Mouse (Mus musculus): ENCODE results near the gene Rptor.

Gene Rptor

GRCm38 (mm10) chr11:119784672-119785341, 182.1 kb downstream of the Rptor start:
- no peak for DNase-seq (ENCODE audit: low read depth, low spot score)

- DNase-seq (ENCODE audit: low read depth, low spot score): no peak
Measured at GRCm38 (mm10) chr11:119785661-119786384, 183.1 kb downstream of the Rptor start.

- no peak for DNase-seq (ENCODE audit: low read depth, low spot score)
Measured at GRCm38 (mm10) chr11:119786385-119786880, 183.7 kb downstream of the Rptor start.

- no peak for DNase-seq (ENCODE audit: low read depth, low spot score)
Measured at GRCm38 (mm10) chr11:119788488-119788887, 185.8 kb downstream of the Rptor start.

- DNase-seq (ENCODE audit: low read depth, low spot score): no peak
Measured at GRCm38 (mm10) chr11:119788919-119789713, 186.4 kb downstream of the Rptor start.

- DNase-seq (ENCODE audit: low read depth, low spot score): no peak
Measured at GRCm38 (mm10) chr11:119791923-119792564, 189.3 kb downstream of the Rptor start.

GRCm38 (mm10) chr11:119793378-119793777, 190.7 kb downstream of the Rptor start:
- no peak for DNase-seq (ENCODE audit: low read depth, low spot score)

- DNase-seq (ENCODE audit: low read depth, low spot score): no peak
Measured at GRCm38 (mm10) chr11:119794020-119794419, 191.3 kb downstream of the Rptor start.

GRCm38 (mm10) chr11:119794671-119795070, 192.0 kb downstream of the Rptor start:
- no peak for DNase-seq (ENCODE audit: low read depth, low spot score)

GRCm38 (mm10) chr11:119796406-119796805, 193.7 kb downstream of the Rptor start:
- no peak for DNase-seq (ENCODE audit: low read depth, low spot score)

- no peak for DNase-seq (ENCODE audit: low read depth, low spot score)
Measured at GRCm38 (mm10) chr11:119796846-119797245, 194.1 kb downstream of the Rptor start.

- no peak for DNase-seq (ENCODE audit: low read depth, low spot score)
Measured at GRCm38 (mm10) chr11:119799536-119799935, 196.8 kb downstream of the Rptor start.

GRCm38 (mm10) chr11:119801855-119802254, 199.2 kb downstream of the Rptor start:
- no peak for DNase-seq (ENCODE audit: low read depth, low spot score)

- no peak for DNase-seq (ENCODE audit: low read depth, low spot score)
Measured at GRCm38 (mm10) chr11:119802947-119803346, 200.2 kb downstream of the Rptor start.

- no peak for DNase-seq (ENCODE audit: low read depth, low spot score)
Measured at GRCm38 (mm10) chr11:119804392-119804791, 201.7 kb downstream of the Rptor start.

GRCm38 (mm10) chr11:119805112-119805750, 202.5 kb downstream of the Rptor start:
- DNase-seq (ENCODE audit: low read depth, low spot score): no peak

GRCm38 (mm10) chr11:119806539-119806938, 203.8 kb downstream of the Rptor start:
- DNase-seq (ENCODE audit: low read depth, low spot score): peak; percentile 40

GRCm38 (mm10) chr11:119807431-119808031, 204.8 kb downstream of the Rptor start:
- DNase-seq (ENCODE audit: low read depth, low spot score): no peak

- no peak for DNase-seq (ENCODE audit: low read depth, low spot score)
Measured at GRCm38 (mm10) chr11:119808647-119809280, 206.1 kb downstream of the Rptor start.

- DNase-seq (ENCODE audit: low read depth, low spot score): no peak
Measured at GRCm38 (mm10) chr11:119809309-119809708, 206.6 kb downstream of the Rptor start.

Data from CD4-positive, CD25-positive, alpha-beta regulatory T cell, adult 2 months (primary cell).